Mouse (Mus musculus) MEL (cell line): ENCODE results near the gene Rxrb.
A peak's percentile ranks its signal among the peaks of the same experiment; 100 is the strongest.

ENCODE experiments used
- CTCF ChIP-seq, 3 experiments: IDR thresholded peaks in 2 of 3; conservative IDR thresholded peaks in 1 of 3; 2 replicates each; pipeline ENCODE4 v1.5.1; 2011 to 2012; ENCODE audit warnings: low read length in 3 of 3, low read depth in 2 of 3, mild to moderate bottlenecking in 2 of 3, improper control_type of control experiment in 1 of 3, inconsistent platforms in 1 of 3, mixed read lengths in 1 of 3, moderate library complexity in 1 of 3; ENCODE audit not compliant: control insufficient read depth in 1 of 3, insufficient read depth in 1 of 3, poor library complexity in 1 of 3, severe bottlenecking in 1 of 3
- ELF1 ChIP-seq: IDR thresholded peaks from 2 replicates; pipeline ENCODE4 v1.6.1; 2014; ENCODE audit warnings: low read depth, mild to moderate bottlenecking, inconsistent platforms, low read length, improper control_type of control experiment, moderate library complexity
- EP300 ChIP-seq, 2 experiments: IDR thresholded peaks; 2 replicates each; pipeline ENCODE4 v1.6.1; 2011; ENCODE audit warnings: improper control_type of control experiment in 2 of 2, low read length in 2 of 2, low read depth in 1 of 2, mild to moderate bottlenecking in 1 of 2
- GATA1 ChIP-seq: IDR thresholded peaks from 2 replicates; pipeline ENCODE4 v1.6.1; 2011; ENCODE audit warnings: low read depth, low read length, improper control_type of control experiment
- MAFK ChIP-seq: IDR thresholded peaks from 2 replicates; pipeline ENCODE4 v1.6.1; 2011; ENCODE audit warnings: low read depth, mild to moderate bottlenecking, low read length, improper control_type of control experiment, borderline replicate concordance
- NRF1 ChIP-seq: IDR thresholded peaks from 2 replicates; pipeline ENCODE4 v1.6.1; 2014; ENCODE audit warnings: low read depth, mild to moderate bottlenecking, inconsistent platforms, low read length, improper control_type of control experiment, moderate library complexity; ENCODE audit not compliant: poor library complexity, insufficient read depth, severe bottlenecking
- POLR2A ChIP-seq, 2 experiments: IDR thresholded peaks; 2 replicates each; pipeline ENCODE4 v1.6.1; 2011 to 2012; ENCODE audit warnings: low read length in 2 of 2, mild to moderate bottlenecking in 2 of 2, control low read depth in 1 of 2, improper control_type of control experiment in 1 of 2, low read depth in 1 of 2, moderate library complexity in 1 of 2; ENCODE audit not compliant: control insufficient read depth in 1 of 2, insufficient read depth in 1 of 2, poor library complexity in 1 of 2
- POLR2AphosphoS2 ChIP-seq: IDR thresholded peaks from 2 replicates; pipeline ENCODE4 v1.6.1; 2011; ENCODE audit warnings: low read length, improper control_type of control experiment
- USF2 ChIP-seq, 2 experiments: IDR thresholded peaks; 2 replicates each; pipeline ENCODE4 v1.6.1; 2011 to 2012; ENCODE audit warnings: improper control_type of control experiment in 2 of 2, low read length in 2 of 2, borderline replicate concordance in 1 of 2, inconsistent platforms in 1 of 2, low read depth in 1 of 2, mild to moderate bottlenecking in 1 of 2; ENCODE audit not compliant: insufficient read depth in 1 of 2

DNA sequence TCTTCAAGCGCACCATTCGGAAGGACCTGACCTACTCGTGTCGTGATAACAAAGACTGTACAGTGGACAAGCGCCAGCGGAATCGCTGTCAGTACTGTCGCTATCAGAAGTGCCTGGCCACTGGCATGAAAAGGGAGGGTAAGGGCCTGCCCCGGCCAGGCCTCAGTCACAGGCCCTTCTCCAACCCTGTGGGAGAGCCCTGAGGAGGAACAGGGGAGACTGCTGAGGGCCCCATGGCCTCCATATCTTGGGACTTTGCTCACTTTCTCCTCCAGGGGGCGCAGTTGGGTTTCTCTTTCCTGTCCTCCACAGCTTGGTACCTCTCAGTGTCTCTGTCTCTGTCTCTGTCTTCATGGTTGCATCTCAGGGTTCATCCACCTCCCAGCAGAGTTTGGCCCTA, 2.5 kb downstream of the Rxrb start:
- TF ChIP-seq ELF1, result no peak
- peak; percentile 78 to 85 (median 84) for TF ChIP-seq CTCF (IDR thresholded peaks at IDR 0.05 in 2 of 3, conservative IDR thresholded peaks at IDR 0.05 in 1 of 3; ENCODE audit: control insufficient read depth in 1 of 3, insufficient read depth in 1 of 3, low read depth in 2 of 3, low read length in 3 of 3, poor library complexity in 1 of 3, severe bottlenecking in 1 of 3)
- TF ChIP-seq POLR2A (IDR thresholded peaks at IDR 0.05; ENCODE audit: control insufficient read depth in 1 of 2, insufficient read depth in 1 of 2, low read depth in 1 of 2, low read length in 2 of 2, poor library complexity in 1 of 2), result no peak
- TF ChIP-seq MAFK, result no peak
- TF ChIP-seq NRF1, result no peak
- TF ChIP-seq POLR2AphosphoS2, result no peak
- TF ChIP-seq GATA1, result no peak
- no peak for TF ChIP-seq EP300 (IDR thresholded peaks at IDR 0.05; ENCODE audit: low read depth in 1 of 2, low read length in 2 of 2)
- no peak for TF ChIP-seq USF2 (IDR thresholded peaks at IDR 0.05; ENCODE audit: borderline replicate concordance in 1 of 2, insufficient read depth in 1 of 2, low read depth in 1 of 2, low read length in 2 of 2)
